Mouse (Mus musculus) E14TG2a.4 (cell line): ENCODE data around the gene Anapc16.

Experiments used
- CTCF ChIP-seq: conservative IDR thresholded peaks from 2 replicates; pipeline ENCODE4 v1.5.1; 2014; ENCODE audit warnings: low read length
- NANOG ChIP-seq: IDR thresholded peaks from 2 replicates; pipeline ENCODE4 v1.6.1; 2014; ENCODE audit warnings: borderline replicate concordance, low read length, mixed read lengths
- POU5F1 ChIP-seq: IDR thresholded peaks from 2 replicates; pipeline ENCODE4 v1.6.1; 2014; ENCODE audit warnings: low read length, borderline replicate concordance

DNA sequence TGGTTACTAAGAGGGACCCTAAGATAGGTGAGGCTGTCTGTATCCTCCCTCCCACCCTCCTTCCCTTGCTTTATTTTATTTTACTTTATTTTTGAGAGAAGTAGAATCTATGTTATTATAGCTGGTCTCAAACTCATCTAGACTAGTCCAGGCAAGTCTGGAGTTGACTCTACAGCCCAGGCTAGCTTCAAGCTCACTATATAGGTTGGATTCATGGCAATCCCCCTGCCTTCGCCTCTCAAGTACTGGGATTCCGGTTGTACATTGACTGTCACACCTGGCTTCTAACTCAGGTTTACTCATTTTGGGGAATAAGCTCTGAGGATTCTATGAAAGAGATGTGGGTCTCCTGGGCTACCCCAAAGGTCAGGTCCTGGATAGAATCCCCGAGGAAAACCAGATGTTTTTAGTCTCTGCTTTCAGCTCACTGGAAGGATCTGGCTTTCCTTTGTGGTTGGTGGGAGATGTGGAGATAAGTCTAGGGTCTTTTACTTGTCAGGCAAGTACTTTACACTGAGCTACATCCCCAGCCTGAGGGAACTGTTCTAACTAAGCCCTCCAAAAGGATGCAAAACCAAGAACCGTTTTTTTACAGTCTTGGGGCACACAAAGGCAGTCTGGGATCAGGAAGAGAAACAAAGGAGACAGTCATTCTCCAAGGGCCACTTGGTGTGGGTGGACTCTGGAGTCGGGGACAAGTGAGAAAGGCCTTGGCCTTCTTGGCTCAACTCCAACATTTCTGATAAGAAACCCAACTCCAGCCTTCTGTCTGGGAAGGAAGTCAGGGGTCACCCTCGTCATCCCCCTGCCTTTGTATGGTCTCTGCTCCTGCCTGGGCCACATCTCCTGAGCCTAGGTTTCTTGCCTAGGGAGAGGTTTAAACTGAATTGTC, 54.3 kb downstream of the Anapc16 start:
- TF ChIP-seq NANOG (no peak), CTCF (no peak), POU5F1 (no peak)
